Mouse (Mus musculus): ENCODE measurements around the gene Odf2.

GRCm38 (mm10) chr2:29965250-29965843, 76.3 kb downstream of the Odf2 start, which contains the start of gene Sptan1:
- no peak for TF ChIP-seq CTCF (IDR thresholded peaks at IDR 0.05; ENCODE audit: low read depth)
- TF ChIP-seq EP300 (IDR thresholded peaks at IDR 0.05; ENCODE audit: low read depth): no peak
